Mouse (Mus musculus): ENCODE measurements around the gene Dnah10.

Dnah10 gene

GRCm38 (mm10) chr5:124809708-124810366 is 85.0 kb downstream of the Dnah10 start:
- in situ Hi-C loops (cut with MboI; ENCODE audit: low sequenced_read_pairs), result no loop called here

GRCm38 (mm10) chr5:124812466-124812865 is 87.6 kb downstream of the Dnah10 start:
- in situ Hi-C loops (cut with MboI; ENCODE audit: low sequenced_read_pairs), result no loop called here

DNA sequence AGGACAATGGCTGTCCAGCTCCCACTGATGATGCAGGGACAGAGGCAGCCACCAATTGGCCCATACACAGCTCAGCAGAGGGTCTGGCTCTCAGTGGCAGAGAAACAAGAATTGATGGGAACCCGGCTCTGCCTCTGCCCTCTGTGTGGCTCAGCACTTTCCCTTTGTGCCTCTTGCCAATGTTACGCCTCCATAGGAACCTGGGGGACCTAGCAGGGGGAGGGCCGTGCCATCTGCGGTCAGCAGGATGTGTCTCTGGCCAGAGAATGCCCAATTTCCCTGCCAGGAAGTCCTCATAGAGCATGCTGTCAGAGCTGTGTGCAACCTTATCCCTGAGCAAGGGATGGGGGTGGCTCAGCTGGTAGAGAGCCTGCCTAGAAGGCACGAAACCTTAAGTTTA is 89.9 kb downstream of the Dnah10 start:
- in situ Hi-C loops (cut with MboI; ENCODE audit: low sequenced_read_pairs), result no loop called here

DNA sequence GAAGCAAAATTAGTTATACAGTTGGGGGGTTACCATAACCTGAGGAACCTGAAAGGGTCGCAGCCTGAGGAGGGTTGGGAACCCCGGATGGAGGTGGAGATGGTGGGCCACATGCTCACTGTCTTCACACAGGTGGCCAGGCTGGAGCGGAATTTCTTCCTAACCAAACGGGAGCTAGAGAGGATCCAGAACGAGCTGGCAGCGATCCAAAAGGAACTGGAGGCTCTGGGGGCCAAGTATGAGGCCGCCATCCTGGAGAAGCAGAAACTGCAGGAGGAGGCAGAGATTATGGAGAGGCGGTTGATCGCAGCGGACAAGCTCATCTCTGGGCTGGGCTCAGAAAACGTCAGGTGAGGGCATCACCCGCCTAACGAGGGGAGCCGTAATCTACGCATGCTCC is 92.2 kb downstream of the Dnah10 start:
- in situ Hi-C loops (cut with MboI; ENCODE audit: low sequenced_read_pairs), result no loop called here

DNA sequence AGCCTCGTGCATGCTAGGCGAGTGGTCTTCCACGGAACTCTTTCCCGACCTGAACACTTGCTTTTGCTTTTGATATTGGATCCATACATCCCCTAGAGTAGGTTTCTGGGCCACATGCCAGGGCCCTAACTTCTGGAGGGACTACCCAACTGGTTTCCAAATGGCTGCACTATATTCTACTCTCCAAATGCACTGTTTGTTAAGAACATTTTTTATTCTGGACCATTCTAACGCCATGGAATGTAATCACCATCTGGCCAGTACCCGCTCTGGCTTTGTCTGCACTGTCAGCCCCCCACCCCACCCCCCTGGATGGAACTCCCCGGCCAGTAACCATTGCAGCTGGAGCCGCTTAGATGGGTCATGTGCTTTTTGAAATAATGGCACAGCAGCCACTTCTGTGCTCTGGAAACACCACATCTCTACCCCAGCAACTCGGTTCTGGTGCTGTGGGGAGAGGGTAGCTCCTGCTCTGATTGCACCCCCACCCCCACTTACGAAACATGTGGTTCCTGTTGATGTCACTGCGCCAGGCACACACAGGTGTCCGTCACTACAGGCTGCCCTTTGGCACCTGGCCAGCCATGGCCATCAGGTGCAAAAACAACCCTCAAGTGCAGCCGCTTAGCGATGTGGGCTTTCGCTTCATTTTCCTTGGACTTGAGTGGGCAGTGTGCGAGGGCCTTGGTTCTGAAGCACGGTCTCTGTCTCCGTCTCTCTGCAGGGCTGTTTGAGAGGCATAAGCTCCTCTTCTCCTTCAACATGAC is 97.4 kb downstream of the Dnah10 start:
- in situ Hi-C loops (cut with MboI; ENCODE audit: low sequenced_read_pairs), result no loop called here

DNA sequence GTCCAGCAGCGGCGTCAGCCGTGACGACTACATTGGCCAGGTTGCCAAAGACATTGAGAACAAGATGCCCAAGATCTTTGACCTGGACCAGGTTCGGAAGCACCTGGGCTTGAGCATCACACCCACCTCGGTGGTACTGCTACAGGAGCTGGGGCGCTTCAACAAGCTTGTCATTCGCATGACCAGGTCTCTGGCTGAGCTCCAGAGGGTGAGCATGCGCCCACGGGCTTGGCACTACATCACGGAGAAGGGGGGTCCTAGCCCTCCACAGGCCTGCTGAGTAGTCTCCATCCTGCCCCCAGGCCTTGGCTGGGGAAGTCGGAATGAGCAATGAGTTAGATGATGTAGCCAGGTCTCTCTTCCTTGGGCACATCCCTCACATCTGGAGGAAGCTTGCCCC is 105.4 kb downstream of the Dnah10 start:
- in situ Hi-C loops (cut with MboI; ENCODE audit: low sequenced_read_pairs), result no loop called here

DNA sequence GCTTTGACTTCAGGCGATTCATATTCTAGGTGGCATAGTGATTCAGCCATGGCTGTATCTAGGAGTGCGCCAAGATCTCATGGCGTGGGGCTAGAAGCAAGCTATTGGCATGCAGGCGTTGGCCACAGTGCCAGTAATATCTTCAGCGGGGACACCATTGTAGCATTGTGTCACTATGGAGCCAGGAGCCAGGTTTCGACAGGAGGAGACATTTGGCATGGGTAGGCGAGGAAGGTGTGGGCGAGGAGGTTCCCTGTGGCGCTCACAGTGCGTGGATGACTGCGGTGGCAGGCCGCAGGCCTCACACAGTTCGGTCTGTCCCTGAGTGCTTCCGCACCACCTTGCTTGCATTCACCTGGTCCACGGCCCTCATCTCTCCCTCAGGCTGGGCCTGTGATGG is 110.3 kb downstream of the Dnah10 start:
- in situ Hi-C loops (cut with MboI; ENCODE audit: low sequenced_read_pairs), result no loop called here

- in situ Hi-C loops (cut with MboI; ENCODE audit: low sequenced_read_pairs), result no loop called here
These were observed 111.2 kb downstream of the Dnah10 start for GRCm38 (mm10) chr5:124836075-124836474.

GRCm38 (mm10) chr5:124836621-124837020 is 111.7 kb downstream of the Dnah10 start:
- in situ Hi-C loops (cut with MboI; ENCODE audit: low sequenced_read_pairs), result no loop called here

GRCm38 (mm10) chr5:124840202-124840601 is 115.3 kb downstream of the Dnah10 start:
- in situ Hi-C loops (cut with MboI; ENCODE audit: low sequenced_read_pairs), result no loop called here

DNA sequence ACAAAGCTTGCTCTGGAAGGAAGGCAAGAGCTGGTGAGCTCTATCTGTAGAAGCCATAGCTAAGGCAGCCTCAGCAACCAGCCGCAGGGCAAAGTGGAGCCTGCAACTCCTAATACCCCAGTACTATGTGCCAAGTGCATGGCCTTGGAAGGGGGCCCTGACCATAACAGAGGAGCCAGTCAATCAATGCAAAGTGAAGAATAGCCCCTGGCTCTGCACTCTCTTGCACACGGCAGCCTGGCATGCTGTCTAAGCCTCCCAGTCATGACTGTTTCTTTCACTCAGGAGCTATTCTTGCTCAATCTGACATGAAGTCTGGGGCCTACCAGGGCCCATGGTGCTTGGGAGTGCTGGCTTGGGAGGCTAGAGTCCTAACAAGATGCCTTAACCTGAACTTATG is 115.8 kb downstream of the Dnah10 start:
- in situ Hi-C loops (cut with MboI; ENCODE audit: low sequenced_read_pairs), result no loop called here

DNA sequence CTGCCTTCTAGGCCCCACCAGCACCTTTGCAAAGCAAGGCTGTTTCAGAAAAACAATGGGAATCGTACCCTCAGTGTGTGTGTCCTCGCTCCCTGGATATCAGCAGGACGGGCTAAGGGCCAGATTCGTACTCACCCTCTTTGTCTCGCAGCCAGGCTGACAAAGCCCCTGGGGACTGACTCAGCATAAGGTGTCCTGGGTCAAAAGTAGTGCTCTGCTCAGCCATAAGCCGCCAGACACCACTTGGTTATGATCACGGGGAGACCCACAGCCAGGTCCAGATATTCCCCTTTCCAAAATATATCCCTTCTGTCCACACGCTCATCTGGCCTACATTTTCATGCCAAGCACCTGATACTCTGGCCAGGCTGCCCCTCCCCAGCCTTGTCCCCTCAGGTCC is 118.5 kb downstream of the Dnah10 start:
- in situ Hi-C loops (cut with MboI; ENCODE audit: low sequenced_read_pairs), result no loop called here

- in situ Hi-C loops (cut with MboI; ENCODE audit: low sequenced_read_pairs), result no loop called here
These were observed 120.0 kb downstream of the Dnah10 start for GRCm38 (mm10) chr5:124844929-124845328.

DNA sequence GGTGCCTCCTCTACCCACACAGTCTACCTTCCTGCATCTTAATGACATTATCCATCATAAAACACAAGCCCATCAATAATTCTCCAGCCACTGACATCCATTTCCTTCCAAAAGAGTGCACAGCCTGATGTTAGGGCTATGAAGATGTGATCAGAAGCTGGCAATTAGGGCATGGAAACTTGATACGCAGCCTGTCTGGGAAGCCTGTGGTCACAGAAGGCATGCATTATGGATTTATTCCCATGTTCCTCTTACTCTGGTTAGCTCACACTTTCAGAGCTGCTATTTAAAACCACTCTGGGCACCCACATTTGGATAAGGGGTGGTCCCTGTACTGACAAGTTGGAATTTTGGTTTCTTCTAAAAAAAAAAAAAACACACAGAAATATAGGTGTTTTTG is 122.1 kb downstream of the Dnah10 start:
- in situ Hi-C loops (cut with MboI; ENCODE audit: low sequenced_read_pairs), result no loop called here

- in situ Hi-C loops (cut with MboI; ENCODE audit: low sequenced_read_pairs), result no loop called here
These were observed 124.1 kb downstream of the Dnah10 start for GRCm38 (mm10) chr5:124848994-124849393.

DNA sequence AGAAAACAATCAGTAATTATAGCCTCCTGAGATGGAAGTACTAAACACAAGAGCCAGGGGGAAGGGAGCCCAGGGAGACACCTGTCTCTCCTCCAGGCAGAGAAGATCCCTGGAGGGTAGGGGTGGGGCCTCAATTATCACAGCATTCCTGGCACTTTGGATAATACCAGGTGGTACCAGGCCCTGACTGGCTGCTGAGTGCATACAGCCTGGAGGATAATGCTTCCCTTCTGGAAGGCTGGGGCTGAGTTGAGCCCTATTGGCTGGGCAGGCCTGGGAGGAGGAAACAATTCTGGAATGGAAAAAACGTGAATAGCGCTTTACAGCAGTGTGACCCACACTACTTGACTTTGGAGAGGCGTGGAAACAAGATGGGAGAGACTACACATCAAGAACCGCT is 126.7 kb downstream of the Dnah10 start:
- in situ Hi-C loops (cut with MboI; ENCODE audit: low sequenced_read_pairs), result no loop called here

DNA sequence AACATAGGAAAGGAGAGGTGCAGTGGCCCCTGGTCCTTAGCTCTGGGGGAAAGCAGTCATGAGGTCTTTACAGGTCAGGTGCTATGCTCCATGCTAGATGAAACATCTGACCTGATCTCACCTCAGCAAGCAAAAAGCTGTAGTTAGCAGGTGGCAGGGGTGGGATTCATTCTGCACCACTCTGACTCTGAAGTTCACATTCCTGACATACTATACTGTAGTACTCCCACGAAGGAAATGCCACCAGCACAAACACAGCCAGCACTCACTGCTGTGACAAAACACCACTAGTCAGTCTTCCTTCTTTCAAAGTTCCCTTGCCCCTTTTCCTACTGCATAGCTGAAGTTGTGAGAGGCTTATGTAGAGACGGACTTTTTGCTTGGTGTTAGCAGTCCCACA is 127.4 kb downstream of the Dnah10 start:
- in situ Hi-C loops (cut with MboI; ENCODE audit: low sequenced_read_pairs), result no loop called here

DNA sequence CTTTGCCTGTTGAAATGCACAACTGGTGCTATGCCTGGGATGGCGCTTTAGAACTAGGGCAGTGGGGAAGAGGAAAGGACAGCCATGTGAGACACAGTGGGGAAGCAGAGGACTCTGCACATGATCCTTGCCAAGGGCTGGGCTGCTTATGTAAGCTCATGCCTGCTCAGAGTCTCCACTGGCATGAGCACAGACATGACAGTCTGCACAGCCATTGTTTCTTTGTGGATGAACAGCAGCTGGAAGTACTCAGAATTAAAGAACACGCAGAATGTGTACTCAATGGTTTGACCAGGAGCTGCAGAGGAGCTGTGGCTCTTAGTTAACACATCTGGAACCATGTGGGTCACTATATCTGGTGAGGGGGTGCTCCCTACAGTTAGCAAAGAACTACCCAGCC is 128.2 kb downstream of the Dnah10 start:
- in situ Hi-C loops (cut with MboI; ENCODE audit: low sequenced_read_pairs), result no loop called here

DNA sequence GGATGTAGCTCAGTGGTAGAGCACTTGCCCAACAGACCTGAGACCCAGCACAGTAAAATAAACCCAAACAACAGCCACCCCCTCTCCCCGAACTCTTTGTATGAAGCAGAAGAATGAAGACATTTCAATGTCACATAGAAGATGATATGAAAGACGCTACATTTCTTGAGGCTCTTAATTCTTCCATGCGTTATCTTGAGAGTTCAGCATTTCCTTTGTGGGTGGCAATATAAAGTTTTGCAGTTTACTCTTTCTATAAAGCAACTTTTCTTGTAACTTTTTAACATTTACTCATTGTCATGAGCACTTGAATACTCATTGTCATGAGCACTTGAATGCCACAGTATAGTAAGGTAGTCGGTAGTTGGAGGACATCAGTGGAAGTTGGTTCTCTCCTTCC is 129.3 kb downstream of the Dnah10 start:
- in situ Hi-C loops (cut with MboI; ENCODE audit: low sequenced_read_pairs), result no loop called here

- in situ Hi-C loops (cut with MboI; ENCODE audit: low sequenced_read_pairs), result no loop called here
These were observed 135.1 kb downstream of the Dnah10 start for GRCm38 (mm10) chr5:124860013-124860412.

GRCm38 (mm10) chr5:124861463-124861862 is 136.6 kb downstream of the Dnah10 start:
- in situ Hi-C loops (cut with MboI; ENCODE audit: low sequenced_read_pairs), result no loop called here

DNA sequence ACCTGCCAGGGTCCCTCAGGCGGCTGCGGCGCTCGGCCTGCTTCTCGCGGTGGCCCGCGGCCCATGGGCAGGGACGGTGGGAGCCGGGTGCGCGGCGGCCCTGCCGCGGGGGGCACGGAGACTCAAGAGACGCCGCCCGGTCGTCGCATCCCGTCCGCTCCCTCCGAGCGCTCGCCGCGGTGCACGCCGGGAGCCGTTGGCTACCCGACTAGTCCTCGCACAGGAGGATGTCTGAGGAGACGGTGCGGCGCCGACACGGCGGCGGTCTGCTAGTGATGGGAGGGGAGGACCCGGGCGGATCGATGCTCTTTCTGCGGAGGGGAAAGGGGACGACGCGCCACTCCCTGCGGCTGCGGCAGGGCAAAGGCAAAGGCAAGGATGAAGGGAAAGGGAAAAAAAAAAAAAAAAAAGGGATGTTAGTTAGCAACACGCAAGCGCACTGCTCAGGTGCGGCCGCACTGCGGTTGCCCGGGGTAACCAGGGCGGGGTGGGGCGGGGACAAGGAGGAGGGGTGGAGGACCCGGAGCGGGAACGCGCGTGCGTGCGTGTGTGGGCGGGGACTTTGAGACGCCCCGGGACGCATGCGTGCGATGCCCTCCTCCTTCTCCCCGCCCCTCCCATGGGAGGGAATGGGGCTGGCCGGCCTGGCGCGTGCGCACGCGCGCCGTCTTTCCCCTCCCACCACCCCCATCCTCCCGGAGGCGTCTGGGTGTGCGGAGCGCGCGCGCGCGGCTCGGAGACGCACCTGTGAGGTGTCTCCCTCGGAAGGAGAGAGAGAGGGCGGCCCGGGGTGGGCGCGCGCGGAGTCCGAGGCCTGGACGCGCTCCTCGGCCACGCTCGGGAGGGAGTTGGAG is 137.4 kb downstream of the Dnah10 start, which contains the start of the genes Ccdc92 and Zfp664:
Gene Ccdc92, minus strand, starts transcription at position 412 of the 854 bp plus-strand sequence.
Gene Zfp664, plus strand, starts transcription at position 679 of the 854 bp plus-strand sequence.
- in situ Hi-C loops (cut with MboI; ENCODE audit: low sequenced_read_pairs), result no loop called here
